Mouse (Mus musculus): Measurements from ENCODE around the gene Usp7. TPM values are rescaled to one million over a fixed set of nuclear protein-coding genes. Genes with fewer than 3 reads are reported as not detected.

The Usp7 gene
- polyA plus RNA-seq, 1 experiment from 2014 or later: 45.4 TPM

DNA sequence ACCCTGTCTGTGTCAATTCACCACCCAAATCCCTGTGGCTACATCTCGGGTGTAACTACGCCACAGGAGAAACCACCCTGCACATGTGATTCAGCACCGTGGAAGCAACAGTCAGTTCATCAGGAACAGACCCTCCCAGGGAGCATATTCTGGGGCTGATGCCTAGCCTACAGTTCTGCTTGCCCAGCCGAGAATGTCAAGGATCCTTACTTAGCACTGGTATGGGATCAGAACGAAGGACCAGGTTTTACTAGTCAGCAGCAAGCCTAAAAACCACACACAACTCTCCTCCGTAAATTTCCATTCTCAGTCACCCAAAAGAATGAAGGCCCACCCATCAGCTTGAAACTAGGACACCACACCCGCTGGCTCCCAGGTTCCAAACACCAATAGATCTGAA is 60.5 kb downstream of the Usp7 start:
- no peak overlapping the region for H3K4me2 ChIP-seq (ENCODE audit: low read length)
- no peaks in the 10 kb centered on the region for H3K27me3 ChIP-seq (replicated peaks; ENCODE audit: control insufficient read depth, insufficient read depth, low read length)
- H3K4me3 ChIP-seq (ENCODE audit: low read depth, low read length): no peak overlapping the region
- WGBS: 92% methylated on average over 7 of the region's 7 CpGs
- H3K36me3 ChIP-seq (ENCODE audit: control insufficient read depth, insufficient read depth, low read length): no peaks in the 10 kb centered on the region
- H3K9me3 ChIP-seq (ENCODE audit: control insufficient read depth, low read length): no peaks in the 10 kb centered on the region
- peaks cover 27% of the 10 kb centered on the region for H3K4me1 ChIP-seq (replicated peaks; ENCODE audit: control insufficient read depth, insufficient read depth, low read length)
- no peak for ATAC-seq (replicated peaks; ENCODE audit: low FRiP score, low TSS enrichment, low read depth)
- no peak overlapping the region for H3K27ac ChIP-seq (ENCODE audit: low read depth)
- no peak overlapping the region for H3K9ac ChIP-seq (ENCODE audit: low read length)
- DNase-seq (ENCODE audit: low spot score): no peak

DNA sequence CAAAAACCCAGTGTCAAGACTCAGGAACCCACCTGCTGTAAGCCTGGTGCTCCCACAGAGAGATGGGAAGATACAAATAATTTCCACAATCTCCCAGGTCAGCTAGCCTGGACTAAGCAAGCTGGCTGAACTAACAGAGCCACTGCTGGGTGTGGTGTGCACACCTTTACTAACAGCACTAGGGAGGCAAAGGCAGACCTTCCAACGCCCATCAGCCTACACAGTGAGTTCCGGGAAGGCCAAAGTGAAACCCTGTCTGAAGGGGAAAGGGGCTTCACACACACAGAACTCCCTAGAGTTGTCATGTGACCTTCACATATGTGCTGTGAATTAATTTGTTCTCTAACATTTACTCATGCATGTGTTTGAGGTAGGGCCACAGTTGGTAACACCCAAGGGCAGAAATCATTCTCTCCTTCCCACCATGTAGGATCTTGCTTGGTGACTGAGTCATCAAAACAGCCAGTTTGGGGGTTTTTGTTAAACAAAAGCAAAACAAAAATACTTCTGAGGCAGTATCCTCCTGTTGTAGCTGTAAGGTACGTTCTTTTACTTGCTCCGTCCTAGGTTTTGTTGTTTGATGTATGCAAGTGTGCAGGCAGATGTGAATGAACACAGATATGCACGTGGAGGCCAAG is 63.9 kb downstream of the Usp7 start:
- H3K27ac ChIP-seq (ENCODE audit: low read depth): no peak overlapping the region

DNA sequence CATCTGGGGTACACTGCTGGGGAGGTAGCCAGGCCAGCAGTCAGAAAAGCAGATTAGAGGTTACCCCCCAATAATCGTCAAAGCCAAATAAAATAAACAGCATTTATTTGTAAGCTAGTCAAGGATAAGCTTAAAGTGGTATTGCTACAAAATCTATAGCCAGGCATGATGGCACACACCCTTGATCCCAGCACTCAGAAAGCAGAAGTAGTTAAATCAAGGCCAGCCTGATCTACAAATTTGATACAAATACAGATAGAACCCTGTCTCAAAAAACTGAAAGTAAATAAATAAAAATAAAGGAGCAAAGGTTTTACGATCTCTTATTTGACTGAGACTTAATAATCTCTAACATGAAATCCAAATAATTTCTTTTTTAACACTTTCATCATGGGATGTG is 66.3 kb downstream of the Usp7 start:
- Histone ChIP-seq H3K36me3 (ENCODE audit: control insufficient read depth, insufficient read depth, low read length) (no peaks in the 10 kb centered on the region), H3K9ac (ENCODE audit: low read length) (no peak overlapping the region), H3K4me1 (replicated peaks; ENCODE audit: control insufficient read depth, insufficient read depth, low read length) (peaks cover 8% of the 10 kb centered on the region; the same call in 1 of the 2 replicates), H3K27me3 (replicated peaks; ENCODE audit: control insufficient read depth, insufficient read depth, low read length) (no peaks in the 10 kb centered on the region), H3K9me3 (ENCODE audit: control insufficient read depth, low read length) (no peaks in the 10 kb centered on the region), H3K4me2 (ENCODE audit: low read length) (no peak overlapping the region), H3K27ac (ENCODE audit: low read depth) (no peak overlapping the region), H3K4me3 (ENCODE audit: low read depth, low read length) (no peak overlapping the region)
- no peak for DNase-seq (ENCODE audit: low spot score)
- ATAC-seq (replicated peaks; ENCODE audit: low FRiP score, low TSS enrichment, low read depth): no peak
- WGBS: 84% methylated on average over 2 of the region's 2 CpGs

More for the DNA sequence above, 63.9 kb downstream of the Usp7 start:
- Histone ChIP-seq H3K36me3 (ENCODE audit: control insufficient read depth, insufficient read depth, low read length) (no peaks in the 10 kb centered on the region), H3K4me3 (ENCODE audit: low read depth, low read length) (no peak overlapping the region), H3K27me3 (replicated peaks; ENCODE audit: control insufficient read depth, insufficient read depth, low read length) (no peaks in the 10 kb centered on the region), H3K9me3 (ENCODE audit: control insufficient read depth, low read length) (no peaks in the 10 kb centered on the region), H3K9ac (ENCODE audit: low read length) (no peak overlapping the region), H3K4me2 (ENCODE audit: low read length) (no peak overlapping the region), H3K4me1 (replicated peaks; ENCODE audit: control insufficient read depth, insufficient read depth, low read length) (peaks cover 6% of the 10 kb centered on the region; the same call in 1 of the 2 replicates)
- ATAC-seq (replicated peaks; ENCODE audit: low FRiP score, low TSS enrichment, low read depth) (no peak), DNase-seq (ENCODE audit: low spot score) (no peak)
- WGBS: 89% methylated on average over 5 of the region's 5 CpGs

DNA sequence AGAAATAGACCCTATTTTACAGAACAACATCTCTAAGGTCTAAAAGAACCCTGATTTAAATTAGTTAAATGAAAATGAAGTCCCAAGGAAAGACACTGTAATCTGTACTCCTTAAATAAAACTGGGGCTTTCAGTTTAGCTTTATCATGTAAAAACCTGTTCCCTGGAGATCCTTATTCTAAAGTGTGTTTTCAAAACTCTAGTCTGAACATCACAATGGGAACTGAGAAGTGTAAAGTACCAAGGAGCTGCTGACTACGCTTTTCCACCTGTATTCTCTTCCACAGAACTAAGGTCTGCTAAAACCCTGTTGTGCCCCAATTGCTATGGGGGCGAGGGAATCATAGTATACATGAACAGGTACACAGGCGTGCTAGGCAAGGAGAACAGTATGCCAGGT is 68.1 kb downstream of the Usp7 start:
- no peak overlapping the region for H3K27ac ChIP-seq (ENCODE audit: low read depth)
- H3K4me2 ChIP-seq (ENCODE audit: low read length): no peak overlapping the region
- ATAC-seq (replicated peaks; ENCODE audit: low FRiP score, low TSS enrichment, low read depth) (no peak), DNase-seq (ENCODE audit: low spot score) (no peak)
- 0 out of 2 replicates have a peak, but pooled peaks cover 6% of the 10 kb centered on the region for H3K4me1 ChIP-seq (replicated peaks; ENCODE audit: control insufficient read depth, insufficient read depth, low read length)
- 87% methylated on average over 3 of the region's 3 CpGs for WGBS
- no peaks in the 10 kb centered on the region for H3K27me3 ChIP-seq (replicated peaks; ENCODE audit: control insufficient read depth, insufficient read depth, low read length)
- H3K9ac ChIP-seq (ENCODE audit: low read length): no peak overlapping the region
- no peaks in the 10 kb centered on the region for H3K36me3 ChIP-seq (ENCODE audit: control insufficient read depth, insufficient read depth, low read length)
- no peaks in the 10 kb centered on the region for H3K9me3 ChIP-seq (ENCODE audit: control insufficient read depth, low read length)
- H3K4me3 ChIP-seq (ENCODE audit: low read depth, low read length): no peak overlapping the region

DNA sequence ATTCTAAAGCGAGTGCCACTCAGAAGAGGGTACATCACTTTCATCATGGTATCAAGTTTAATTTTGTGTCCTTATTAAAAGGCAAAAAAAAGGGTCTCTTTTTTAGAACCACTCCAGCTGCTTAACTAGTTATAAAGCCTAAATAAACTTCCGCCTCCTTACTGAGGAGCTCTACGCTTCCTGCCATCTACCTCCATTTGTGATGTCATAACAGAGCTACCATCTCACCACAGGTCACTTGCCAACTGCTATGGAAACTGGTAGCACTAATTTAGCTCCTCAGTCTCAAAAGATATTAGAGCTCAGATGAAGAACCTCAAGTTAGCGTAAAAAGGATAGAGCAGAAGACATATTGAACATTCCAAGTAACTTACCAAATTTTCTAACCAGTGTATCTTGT is 71.7 kb downstream of the Usp7 start:
- no peak for DNase-seq (ENCODE audit: low spot score)
- ATAC-seq (replicated peaks; ENCODE audit: low FRiP score, low TSS enrichment, low read depth): no peak
- Histone ChIP-seq H3K9ac (ENCODE audit: low read length) (no peak overlapping the region), H3K4me3 (ENCODE audit: low read depth, low read length) (no peak overlapping the region), H3K36me3 (ENCODE audit: control insufficient read depth, insufficient read depth, low read length) (peaks cover 10% of the 10 kb centered on the region), H3K27ac (ENCODE audit: low read depth) (no peak overlapping the region), H3K27me3 (replicated peaks; ENCODE audit: control insufficient read depth, insufficient read depth, low read length) (no peaks in the 10 kb centered on the region), H3K4me1 (replicated peaks; ENCODE audit: control insufficient read depth, insufficient read depth, low read length) (peaks cover 15% of the 10 kb centered on the region; the same call in 1 of the 2 replicates), H3K4me2 (ENCODE audit: low read length) (no peak overlapping the region), H3K9me3 (ENCODE audit: control insufficient read depth, low read length) (no peaks in the 10 kb centered on the region)
- WGBS: 81% methylated on average over 4 of the region's 4 CpGs

DNA sequence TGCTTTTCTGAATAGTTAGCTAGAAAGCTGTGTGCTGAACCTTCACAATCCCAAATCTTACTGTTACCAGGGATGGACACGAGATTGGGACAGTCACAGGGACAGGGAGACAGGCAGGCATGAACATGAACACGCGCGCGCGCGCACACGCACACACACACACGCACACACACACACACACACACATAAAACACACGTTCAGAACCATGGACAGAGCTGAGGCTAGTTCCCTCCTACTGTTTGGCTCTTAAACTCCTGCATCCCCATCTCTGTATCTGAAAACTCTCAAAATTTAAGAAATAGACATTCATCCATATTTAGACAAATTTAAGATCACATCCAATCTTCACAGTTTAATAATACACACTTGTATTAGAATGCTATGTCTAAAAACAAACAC is 74.4 kb downstream of the Usp7 start:
- Histone ChIP-seq H3K9ac (ENCODE audit: low read length) (no peak overlapping the region), H3K4me3 (ENCODE audit: low read depth, low read length) (no peak overlapping the region), H3K36me3 (ENCODE audit: control insufficient read depth, insufficient read depth, low read length) (peaks cover 37% of the 10 kb centered on the region), H3K4me1 (replicated peaks; ENCODE audit: control insufficient read depth, insufficient read depth, low read length) (peaks cover 17% of the 10 kb centered on the region; the same call in 1 of the 2 replicates), H3K9me3 (ENCODE audit: control insufficient read depth, low read length) (no peaks in the 10 kb centered on the region), H3K27me3 (replicated peaks; ENCODE audit: control insufficient read depth, insufficient read depth, low read length) (no peaks in the 10 kb centered on the region), H3K27ac (ENCODE audit: low read depth) (no peak overlapping the region), H3K4me2 (ENCODE audit: low read length) (no peak overlapping the region)
- no peak for ATAC-seq (replicated peaks; ENCODE audit: low FRiP score, low TSS enrichment, low read depth)
- WGBS: 88% methylated on average over 10 of the region's 10 CpGs
- DNase-seq (ENCODE audit: low spot score): no peak

DNA sequence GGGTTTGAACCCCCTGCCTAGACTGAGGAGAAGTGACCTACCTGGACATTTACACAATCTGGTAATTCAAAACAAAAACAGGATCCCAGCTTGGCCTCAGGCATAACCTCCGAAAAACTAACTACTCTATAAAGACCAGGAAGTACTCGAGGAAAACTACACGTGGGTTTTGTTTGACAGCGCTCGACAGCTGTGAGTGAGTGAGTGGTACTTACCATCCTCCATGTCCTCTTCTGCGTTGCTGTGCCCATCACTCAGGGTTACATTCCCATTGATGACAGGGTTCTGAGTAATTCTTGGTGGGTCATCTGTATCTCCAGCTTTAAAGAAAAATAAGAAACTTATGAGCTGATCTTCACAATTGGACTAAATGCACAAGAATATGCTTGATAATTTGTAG is 75.8 kb downstream of the Usp7 start:
- Histone ChIP-seq H3K27ac (ENCODE audit: low read depth) (no peak overlapping the region), H3K4me2 (ENCODE audit: low read length) (no peak overlapping the region), H3K9me3 (ENCODE audit: control insufficient read depth, low read length) (no peaks in the 10 kb centered on the region), H3K36me3 (ENCODE audit: control insufficient read depth, insufficient read depth, low read length) (peaks cover 51% of the 10 kb centered on the region), H3K27me3 (replicated peaks; ENCODE audit: control insufficient read depth, insufficient read depth, low read length) (no peaks in the 10 kb centered on the region), H3K4me1 (replicated peaks; ENCODE audit: control insufficient read depth, insufficient read depth, low read length) (peaks cover 17% of the 10 kb centered on the region; the same call in 1 of the 2 replicates), H3K9ac (ENCODE audit: low read length) (no peak overlapping the region), H3K4me3 (ENCODE audit: low read depth, low read length) (no peak overlapping the region)
- ATAC-seq (replicated peaks; ENCODE audit: low FRiP score, low TSS enrichment, low read depth) (no peak), DNase-seq (ENCODE audit: low spot score) (no peak)
- 53% methylated on average over 6 of the region's 6 CpGs for WGBS

GRCm38 (mm10) chr16:8715513-8716080 is 76.5 kb downstream of the Usp7 start:
- H3K4me2 ChIP-seq (ENCODE audit: low read length): no peak overlapping the region
- peaks cover 12% of the 10 kb centered on the region; the same call in 1 of the 2 replicates for H3K4me1 ChIP-seq (replicated peaks; ENCODE audit: control insufficient read depth, insufficient read depth, low read length)
- ATAC-seq (replicated peaks; ENCODE audit: low FRiP score, low TSS enrichment, low read depth) (no peak), DNase-seq (ENCODE audit: low spot score) (no peak)
- no peaks in the 10 kb centered on the region for H3K27me3 ChIP-seq (replicated peaks; ENCODE audit: control insufficient read depth, insufficient read depth, low read length)
- no peak overlapping the region for H3K27ac ChIP-seq (ENCODE audit: low read depth)
- H3K9me3 ChIP-seq (ENCODE audit: control insufficient read depth, low read length): no peaks in the 10 kb centered on the region
- H3K9ac ChIP-seq (ENCODE audit: low read length): no peak overlapping the region
- no peak overlapping the region for H3K4me3 ChIP-seq (ENCODE audit: low read depth, low read length)
- 50% methylated on average over 10 of the region's 10 CpGs for WGBS
- peaks cover 58% of the 10 kb centered on the region for H3K36me3 ChIP-seq (ENCODE audit: control insufficient read depth, insufficient read depth, low read length)

DNA sequence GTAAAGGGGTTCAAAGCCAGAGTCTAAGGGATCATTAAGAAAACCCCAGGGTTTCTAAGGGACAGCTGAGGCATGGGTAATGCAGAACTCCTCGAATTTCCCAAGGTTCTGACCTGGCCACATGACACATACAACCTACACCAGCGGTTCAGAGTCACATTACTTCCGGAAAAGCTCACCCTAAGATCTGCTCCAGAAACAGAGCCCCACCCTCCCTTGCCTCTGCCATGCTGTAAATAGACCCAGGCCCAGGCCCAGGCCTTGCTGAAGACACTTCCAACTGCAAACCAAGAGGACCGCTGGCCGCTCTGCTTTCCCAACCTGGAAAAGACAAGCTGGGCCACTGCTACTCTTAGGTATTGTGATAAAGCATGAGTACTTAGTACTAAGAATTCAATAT is 77.3 kb downstream of the Usp7 start:
- Histone ChIP-seq H3K4me2 (ENCODE audit: low read length) (no peak overlapping the region), H3K27me3 (replicated peaks; ENCODE audit: control insufficient read depth, insufficient read depth, low read length) (no peaks in the 10 kb centered on the region), H3K36me3 (ENCODE audit: control insufficient read depth, insufficient read depth, low read length) (peaks cover 66% of the 10 kb centered on the region), H3K9ac (ENCODE audit: low read length) (no peak overlapping the region), H3K9me3 (ENCODE audit: control insufficient read depth, low read length) (no peaks in the 10 kb centered on the region), H3K4me1 (replicated peaks; ENCODE audit: control insufficient read depth, insufficient read depth, low read length) (peaks cover 11% of the 10 kb centered on the region; the same call in 1 of the 2 replicates), H3K27ac (ENCODE audit: low read depth) (no peak overlapping the region), H3K4me3 (ENCODE audit: low read depth, low read length) (no peak overlapping the region)
- WGBS: 89% methylated on average over 5 of the region's 5 CpGs
- DNase-seq (ENCODE audit: low spot score) (no peak), ATAC-seq (replicated peaks; ENCODE audit: low FRiP score, low TSS enrichment, low read depth) (no peak)
